Mouse (Mus musculus): ENCODE data around the gene Bmp6.

DNA sequence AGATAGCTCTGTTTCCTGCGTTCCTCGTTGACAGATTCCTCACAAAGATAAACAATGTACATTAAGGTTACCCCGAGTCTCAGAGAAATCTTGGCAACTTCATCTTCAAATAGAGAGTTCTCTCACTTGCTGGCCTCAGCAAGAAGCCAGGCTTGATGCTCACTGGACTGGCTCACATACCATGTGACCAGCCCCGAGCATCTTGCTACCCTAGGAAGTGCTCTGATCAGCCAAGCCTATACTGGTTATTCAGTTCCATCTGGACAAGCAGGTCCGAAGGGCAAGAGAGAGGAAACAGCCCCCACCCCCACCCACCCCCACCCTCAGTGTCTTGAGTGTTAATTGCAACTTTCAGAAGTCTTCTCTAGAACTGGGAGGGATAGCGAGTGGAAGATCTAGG, 141.9 kb downstream of the Bmp6 start:
- TF ChIP-seq CTCF (IDR thresholded peaks at IDR 0.05; ENCODE audit: insufficient read depth, low read depth, low read length) (no peak), POLR2A (IDR thresholded peaks at IDR 0.05; ENCODE audit: insufficient read depth, low read depth, low read length) (no peak)

Measured in olfactory bulb, adult 2 months (tissue).